Mouse (Mus musculus) spleen, embryonic (tissue): ENCODE results near the gene Tmtc4.

Experiments used
- CTCF ChIA-PET: fragments of 350-600 bp; sonication (Branson Sonifier 250); formaldehyde crosslinking; loops from one replicate; lab custom pipeline; 2022; lab: Charles Lee

Gene Tmtc4

DNA sequence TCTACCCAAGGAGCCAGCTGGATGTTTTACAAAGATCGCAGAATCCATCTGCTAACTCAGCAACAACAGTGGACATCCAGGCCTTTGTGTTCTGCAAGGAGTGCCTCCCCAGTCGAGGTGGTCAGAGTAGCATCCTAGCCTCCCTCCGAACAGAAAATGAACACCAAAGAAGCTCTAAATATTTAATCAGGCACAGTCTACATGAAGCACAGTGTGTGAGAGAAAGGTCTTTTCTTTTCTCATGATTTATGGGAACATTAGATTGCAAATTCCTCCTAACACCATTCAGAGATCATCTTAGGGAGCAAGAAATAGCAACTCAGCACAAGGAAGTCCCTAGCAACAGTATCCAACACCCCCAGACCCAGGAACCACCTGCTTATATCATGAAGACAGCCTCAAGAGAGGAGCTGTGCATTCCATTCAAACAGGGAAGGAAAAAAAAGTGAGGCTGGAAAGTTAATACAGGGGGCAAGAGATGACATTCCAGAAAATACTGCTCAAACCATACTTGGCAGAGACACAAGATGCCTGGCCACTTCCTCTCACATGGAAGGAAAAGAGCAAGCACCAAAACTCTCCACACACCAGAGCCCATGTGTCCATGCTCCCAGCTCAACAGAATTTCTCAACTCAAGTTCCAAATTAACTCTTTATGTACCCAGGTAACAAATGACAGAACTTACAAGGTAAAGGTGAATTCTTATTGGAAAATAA, 8.8 kb downstream of the Tmtc4 start:
- CTCF ChIA-PET: no interaction called here

DNA sequence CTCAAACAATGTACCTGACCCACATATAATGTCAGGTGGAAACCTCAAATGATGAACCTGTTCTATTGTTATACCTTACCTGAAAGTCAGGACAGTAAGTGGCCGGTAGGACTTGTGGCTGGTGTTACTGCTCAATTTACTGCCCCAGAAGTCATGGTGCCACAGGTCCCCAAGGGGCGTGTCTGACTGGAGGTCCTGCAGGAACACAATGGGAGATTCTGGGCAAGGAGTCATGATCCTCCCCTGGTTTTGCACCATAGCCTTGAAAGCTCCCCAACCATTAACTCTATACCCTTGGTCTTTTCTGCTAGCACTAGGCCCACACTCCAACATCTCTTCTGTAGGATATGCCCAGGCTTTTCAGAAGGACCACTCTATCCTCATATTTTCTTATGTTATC, 10.7 kb downstream of the Tmtc4 start:
- CTCF ChIA-PET: no interaction called here

DNA sequence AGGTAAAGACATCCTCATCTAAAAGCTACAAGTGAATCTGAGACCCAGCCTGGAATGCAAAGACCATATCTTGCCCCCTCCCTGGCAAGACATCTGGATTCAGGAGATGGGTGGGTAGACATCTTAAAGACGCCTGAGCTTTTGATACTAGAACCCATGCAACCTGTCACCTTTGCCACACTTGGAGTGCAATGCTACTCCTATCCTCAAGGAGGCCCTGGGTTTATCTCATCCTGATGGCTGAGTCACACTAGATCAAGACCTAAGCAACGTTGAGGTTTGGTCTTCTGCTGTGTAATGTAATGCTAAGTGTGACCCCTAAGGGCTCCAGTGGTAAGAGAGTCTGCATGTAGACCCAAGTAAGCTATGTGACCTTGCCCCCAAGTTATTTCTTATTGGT, 15.8 kb downstream of the Tmtc4 start:
- CTCF ChIA-PET: interaction anchor here (0.6 to 0.7 kb wide), 2 partner anchors 740 to 1133 kb away, joined by 3 to 7 read pairs; no protein-coding TSS in a partner anchor

DNA sequence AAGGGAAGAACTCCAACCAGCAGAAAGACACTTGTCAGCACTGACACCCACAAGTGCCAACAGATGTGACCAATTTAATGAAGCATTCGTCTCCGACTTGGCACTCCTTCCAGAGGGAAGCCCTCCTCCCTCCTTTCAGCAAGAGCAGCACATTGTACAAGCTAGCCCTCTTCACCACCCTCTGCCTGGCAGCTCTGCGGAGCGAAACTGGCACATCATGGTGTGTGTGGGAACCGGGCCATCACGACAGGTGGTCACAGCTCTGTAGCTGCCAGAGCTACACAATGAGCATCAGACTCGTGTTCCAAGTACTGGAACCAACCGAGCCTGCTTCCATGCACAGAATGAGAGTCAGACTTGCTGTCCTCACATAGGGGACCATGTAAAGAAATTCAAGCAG, 25.9 kb downstream of the Tmtc4 start:
- CTCF ChIA-PET: no interaction called here

DNA sequence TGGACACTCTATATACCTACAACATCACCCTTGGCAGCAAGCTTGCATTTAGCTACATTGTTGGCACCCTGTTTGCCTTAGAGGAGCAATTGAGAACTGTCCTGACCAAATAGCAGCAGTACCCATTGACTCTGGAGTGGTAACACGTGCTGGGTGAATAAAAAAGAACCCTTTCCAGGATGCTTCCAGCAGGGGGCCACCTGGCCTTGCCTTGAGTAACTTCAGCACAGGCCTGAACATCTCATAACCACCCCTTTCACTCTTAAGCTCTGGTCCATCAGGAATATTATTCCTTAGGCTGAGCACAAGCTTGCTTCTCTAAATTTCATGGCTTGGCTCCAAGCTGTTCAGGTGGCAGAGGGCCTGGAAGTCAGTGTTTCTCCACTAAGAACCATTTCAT, 30.5 kb downstream of the Tmtc4 start:
- CTCF ChIA-PET: interaction anchor here (0.5 kb wide), 1 partner anchor 16 kb away, joined by 6 read pairs; no protein-coding TSS in a partner anchor

DNA sequence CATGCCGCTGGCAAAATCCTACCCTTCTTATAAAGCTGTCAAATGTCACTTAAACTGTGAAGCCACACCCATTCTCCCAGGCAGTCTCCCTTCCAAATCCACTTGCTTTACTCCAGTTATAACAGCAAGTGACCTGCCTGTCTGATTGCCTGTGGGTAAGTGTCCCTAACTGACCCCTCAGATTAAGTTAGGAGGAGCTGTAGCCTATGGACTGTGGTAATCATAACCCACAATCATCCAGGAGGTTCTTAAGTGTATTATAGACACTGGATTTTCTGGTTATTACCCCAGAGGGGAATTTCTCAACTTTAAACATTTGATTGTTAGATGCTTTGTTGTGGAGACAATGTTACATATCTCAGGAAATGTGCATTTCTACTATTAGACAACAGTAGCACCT, 31.3 kb downstream of the Tmtc4 start:
- CTCF ChIA-PET: interaction anchor here (0.6 kb wide), 1 partner anchor 103 kb away, joined by 3 read pairs; no protein-coding TSS in a partner anchor

DNA sequence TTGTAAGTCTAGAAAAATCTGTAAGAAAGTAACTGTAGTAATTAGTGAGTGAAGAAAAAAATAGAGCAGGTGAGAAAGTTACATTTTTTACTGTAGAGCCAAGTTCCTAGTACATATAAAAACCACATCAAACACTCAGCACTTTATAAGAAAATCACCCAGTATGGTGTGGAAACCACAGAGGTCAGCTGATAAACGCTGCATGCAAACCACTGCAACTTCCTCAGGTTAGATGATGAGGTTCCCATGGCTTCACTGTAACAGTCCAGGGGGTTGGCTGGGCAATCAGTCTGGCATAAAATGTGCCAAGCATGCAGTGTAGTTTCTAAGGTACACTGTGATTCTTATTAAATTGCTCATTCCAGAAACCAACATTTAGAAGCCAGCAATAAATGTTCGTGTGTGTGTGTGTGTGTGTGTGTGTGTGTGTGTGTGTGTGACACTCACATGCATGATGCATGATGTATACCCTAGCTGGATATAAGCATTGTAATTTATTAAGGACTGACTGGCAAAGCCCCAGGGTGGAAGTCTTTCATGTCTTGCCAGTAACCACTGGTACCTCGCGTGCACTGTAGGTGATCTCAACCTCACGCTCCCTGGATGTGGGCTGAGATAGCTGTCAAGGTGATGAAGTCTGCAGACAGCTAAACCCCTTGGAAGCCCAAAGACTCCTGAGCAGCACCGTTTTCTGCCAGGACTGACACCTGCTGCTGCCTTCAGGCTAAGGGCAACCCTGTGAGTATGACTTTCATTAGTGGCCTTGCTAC, 32.0 kb downstream of the Tmtc4 start:
- CTCF ChIA-PET: interaction anchor here (0.6 kb wide), 1 partner anchor 104 kb away, joined by 3 read pairs; no protein-coding TSS in a partner anchor

DNA sequence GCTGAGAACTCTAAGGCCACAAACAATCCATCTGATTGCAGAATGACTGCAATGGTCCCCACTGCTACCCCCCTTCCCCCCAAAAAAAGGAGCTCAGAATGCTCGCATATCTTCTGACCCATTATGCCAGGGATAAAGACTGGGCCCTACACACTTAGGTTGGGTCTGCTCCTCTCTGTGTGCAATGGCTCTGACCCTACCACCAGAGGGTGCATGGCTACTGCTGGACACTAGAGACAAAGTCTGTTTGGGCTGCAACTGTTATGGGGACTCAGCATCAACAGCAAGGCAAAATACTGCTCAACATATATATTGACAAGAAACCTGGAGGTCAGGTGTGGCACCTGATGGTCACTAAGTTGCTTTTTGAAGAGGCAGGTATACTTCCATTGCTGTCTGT, 32.9 kb downstream of the Tmtc4 start:
- CTCF ChIA-PET: no interaction called here

DNA sequence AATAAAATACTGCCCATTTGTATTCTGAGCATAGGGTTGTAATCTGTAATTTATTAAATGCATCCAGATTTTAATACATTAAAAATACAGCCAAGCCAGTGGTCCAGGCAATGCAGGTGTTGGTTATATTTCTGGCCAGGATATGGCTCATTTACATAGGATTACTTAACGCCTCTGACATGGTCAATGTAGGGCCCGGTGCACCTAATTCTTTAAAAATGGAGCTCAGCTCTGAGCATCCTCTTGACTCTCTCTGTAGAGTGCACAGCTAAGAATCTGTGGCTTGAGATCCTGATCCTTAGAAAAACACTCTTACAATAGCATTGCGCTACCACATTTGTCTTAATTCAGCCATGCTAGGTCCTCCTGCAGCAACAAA, 40.4 kb downstream of the Tmtc4 start:
- CTCF ChIA-PET: no interaction called here

DNA sequence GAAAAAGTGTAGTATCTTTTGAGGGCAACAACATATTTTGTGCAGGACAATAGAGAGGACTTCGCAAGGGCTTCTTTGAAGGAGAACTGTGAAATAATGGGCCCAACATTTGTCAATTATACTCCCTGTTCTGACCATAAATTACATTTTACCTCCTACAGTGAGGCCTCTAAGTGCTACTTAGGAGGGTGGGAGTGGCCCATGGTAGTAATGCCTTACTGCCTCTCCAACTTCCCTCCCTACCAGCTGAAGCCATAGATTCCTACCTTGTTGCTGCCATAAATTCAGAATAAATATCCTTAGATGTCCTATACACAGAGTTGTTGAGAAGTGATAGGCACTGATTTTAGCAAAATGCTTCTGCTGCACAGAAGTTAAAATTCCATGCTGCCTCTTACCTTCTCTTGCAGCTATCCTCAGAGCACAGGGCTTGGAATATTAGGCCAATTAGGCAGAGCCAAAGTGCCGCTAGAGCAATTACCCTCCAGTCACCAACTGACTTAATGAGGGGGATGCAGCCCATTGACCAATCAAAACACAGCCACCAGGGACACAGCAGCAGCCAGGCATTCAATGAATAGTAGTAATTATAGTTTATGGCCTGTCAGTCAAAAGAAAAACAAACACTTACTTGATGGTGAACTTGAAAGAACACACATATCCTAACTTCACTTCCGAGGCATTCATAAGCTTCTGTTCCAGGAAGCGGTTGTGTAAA, 40.9 kb downstream of the Tmtc4 start:
- CTCF ChIA-PET: no interaction called here

DNA sequence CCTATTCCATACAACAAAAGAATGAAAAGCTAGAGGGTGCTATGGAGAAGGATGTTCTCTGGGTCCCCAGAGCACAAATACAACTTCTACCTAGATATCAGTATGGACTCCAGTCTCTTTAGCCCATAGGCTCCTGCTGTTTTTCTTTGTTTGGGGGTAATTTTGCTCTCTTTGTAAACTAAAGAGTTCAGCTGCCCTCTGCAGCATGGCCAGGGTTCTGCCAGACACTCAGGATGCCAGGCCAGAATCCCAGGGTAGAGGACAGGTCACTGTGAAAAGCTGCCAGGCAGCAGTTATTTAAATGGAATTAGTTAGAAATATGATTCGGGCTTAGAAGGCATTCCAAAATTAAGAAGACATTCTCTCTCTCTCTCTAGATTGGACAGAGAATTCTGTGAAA, 47.4 kb downstream of the Tmtc4 start:
- CTCF ChIA-PET: interaction anchor here (0.7 kb wide), 1 partner anchor 419 kb away, joined by 7 read pairs; no protein-coding TSS in a partner anchor

DNA sequence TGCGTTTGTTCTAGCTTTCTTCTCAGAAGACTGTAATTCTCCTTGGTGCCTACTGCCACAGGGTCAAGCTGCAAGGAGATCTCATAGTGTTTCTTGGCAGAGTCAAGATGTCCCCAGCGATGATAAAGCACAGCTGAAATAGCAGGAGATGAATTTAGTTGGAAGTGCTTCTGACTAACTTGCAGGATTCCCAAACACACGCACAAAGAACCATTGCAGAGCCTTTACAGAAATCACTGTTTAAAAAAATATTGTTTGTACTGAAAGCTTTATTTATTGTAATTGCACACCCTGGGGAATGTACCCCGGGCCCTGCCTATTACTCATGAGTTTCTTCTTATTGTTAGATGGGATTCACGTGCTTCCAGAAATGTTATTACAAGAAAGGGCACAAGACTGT, 63.8 kb downstream of the Tmtc4 start:
- CTCF ChIA-PET: no interaction called here

DNA sequence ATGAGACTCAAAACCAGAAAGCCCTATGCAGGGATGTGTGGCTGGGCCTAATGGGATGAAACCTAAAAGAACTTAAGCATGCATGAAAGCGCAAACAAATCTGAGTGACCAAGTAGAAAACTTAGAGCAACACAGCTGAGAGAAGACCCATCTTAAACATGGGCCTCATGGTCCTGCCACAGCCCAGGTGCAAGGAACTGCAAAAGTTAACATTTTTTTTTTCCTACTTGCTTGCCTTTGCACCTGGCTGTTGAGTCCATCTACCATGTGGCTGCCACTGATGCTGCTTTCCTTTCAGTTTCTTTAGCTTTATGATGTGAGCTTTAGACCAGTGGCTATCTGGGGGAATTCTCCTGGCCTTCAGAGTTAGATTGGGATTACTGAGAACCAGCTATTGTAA, 66.2 kb downstream of the Tmtc4 start:
- CTCF ChIA-PET: no interaction called here

DNA sequence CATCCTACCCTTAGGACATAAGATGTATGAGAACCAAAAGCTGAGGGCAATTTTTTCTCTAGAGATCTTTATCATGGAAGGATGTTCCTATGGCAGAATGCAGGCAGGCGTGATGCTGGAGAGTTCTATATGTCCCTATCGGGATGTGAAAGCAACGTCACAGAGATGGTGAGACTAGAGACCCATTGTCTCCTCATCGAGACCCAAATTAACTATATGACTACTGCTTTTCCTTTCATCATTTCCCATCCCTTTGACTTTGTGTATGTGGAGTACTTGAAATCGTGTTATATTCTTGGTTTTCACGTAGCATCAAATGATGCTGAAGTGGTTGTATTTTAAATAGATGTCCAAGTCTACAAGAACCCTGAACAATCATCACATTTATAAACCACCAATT, 70.2 kb downstream of the Tmtc4 start, which contains the start of gene Ggact:
Ggact (minus strand) TSS at position 101 of the 400 bp plus-strand sequence.
- CTCF ChIA-PET: no interaction called here

DNA sequence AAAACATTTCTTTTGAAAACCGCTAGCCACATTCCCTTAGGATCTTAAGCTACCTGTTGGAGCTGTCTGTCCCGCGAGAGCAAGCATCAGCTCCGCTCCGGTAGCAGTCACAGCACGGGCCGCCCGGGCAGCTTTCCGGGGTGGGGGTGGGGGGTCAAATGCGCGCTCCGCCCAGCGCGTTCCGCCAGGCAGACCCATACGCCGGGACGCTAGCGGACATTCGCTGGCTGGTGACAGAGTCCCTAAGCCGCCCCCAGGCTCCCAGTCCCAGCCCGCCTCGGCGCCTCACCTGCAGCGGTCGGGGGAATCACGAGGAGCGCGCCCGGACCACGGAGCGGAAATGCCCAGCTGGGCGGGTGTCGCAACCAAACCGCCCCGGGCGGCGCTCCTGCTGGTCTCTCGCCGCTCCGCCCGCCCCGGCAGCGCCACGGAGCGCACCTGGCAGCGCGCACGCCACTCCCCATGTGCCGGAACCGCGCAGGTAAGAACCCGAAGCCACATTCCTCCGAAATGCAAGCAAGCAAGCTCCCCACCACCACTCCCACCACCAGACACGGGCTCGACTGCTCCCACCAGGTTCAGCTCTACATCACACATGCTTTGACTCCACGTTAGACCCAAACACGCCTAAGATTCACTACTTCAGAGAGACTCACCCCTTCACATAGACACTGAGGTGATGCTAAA, 70.9 kb downstream of the Tmtc4 start:
- CTCF ChIA-PET: interaction anchor here (1.2 kb wide), 1 partner anchor 758 kb away, joined by 3 read pairs; no protein-coding TSS in a partner anchor

DNA sequence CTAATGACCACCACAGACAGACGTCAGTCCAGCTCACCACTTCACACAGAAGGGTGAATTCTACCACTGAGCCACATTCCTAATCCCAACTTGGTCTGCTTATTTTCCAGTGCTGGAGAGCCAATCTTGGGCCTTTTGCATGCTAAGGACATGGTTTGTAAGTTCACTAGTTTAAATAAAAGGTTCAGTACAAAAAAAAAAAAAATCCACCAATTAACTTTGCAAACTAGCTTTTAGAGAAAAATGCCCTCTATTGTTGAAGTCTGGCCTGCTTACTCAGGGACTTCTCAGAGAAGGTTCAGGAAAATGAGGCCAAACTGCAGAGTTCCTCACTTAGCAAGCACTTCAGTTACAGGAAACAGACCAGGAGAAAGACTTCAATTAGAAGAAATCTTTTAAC, 71.7 kb downstream of the Tmtc4 start:
- CTCF ChIA-PET: interaction anchor here (1.2 kb wide), 1 partner anchor 757 kb away, joined by 3 read pairs; no protein-coding TSS in a partner anchor

DNA sequence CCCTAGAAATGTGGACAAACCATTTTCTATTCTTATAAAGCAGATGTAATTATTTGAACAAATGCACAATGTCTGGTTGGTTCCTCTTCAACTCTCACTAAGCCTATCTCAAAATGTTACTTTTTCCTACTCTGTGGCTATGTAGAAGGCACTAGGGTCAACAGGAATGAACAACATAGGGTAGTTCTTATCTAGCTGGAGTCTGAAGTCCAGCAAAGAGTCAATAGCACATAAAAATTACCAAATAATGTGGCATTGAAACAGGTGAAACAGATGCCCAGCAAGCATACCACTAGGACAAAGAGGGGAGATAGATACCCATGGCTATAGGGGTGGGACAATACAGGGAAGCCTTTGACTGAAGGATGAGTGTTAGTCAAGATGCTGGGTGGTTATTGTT, 72.6 kb downstream of the Tmtc4 start:
- CTCF ChIA-PET: interaction anchor here (0.6 kb wide), 1 partner anchor 26 kb away, joined by 4 read pairs; no protein-coding TSS in a partner anchor

DNA sequence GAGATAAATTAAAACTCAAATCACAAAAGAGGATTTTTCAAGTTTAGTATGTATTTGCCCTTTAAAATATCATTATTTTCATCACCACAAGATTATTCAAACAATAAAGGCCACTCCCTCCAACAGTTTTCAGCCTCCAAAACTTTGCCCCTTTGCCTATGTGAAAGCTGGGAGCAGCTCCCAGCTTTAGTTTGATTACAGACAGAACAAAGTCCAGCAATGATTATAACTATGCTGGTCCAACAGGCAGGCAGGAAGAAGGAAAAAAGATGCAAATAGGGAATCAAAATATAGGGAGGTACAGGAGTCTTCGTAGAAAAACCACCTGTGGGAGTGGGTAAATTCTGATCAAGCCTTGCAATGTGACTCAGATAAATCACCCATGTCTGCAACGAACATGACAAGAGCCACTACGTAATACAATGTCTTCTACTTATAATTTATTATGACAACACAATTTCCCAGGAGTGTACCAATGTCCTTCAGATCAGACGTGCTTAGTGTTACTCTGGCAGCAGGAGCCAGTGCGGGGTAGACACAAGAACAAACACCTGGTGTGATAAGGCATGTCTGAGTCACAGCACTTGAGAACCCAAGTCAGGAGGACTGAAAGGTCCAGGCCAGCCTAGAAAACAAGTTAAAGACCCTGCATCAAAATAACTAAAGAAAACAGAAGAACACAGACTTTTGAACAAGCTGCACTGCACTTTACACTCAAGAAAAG, 74.3 kb downstream of the Tmtc4 start:
- CTCF ChIA-PET: interaction anchor here (0.7 to 0.8 kb wide), 2 partner anchors 804 to 1296 kb away, joined by 3 to 8 read pairs; no protein-coding TSS in a partner anchor

DNA sequence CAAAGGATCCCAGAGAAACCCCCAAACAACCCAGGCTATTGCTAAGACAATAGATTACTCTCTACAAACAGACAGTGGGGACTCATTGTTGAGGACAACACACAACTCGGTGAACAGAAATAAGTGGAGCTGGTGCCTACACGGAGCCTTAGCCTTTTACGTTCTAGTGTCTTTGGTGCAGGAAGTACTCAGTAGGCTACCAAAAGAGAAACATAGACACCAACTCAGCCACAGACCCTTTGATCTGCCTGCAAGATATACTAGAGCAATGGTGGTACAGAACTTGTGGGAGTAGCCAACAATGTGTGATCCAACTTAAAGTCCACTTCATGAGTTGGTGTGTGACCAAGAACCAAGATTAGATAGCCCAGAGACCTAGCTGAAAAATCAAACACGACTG, 75.8 kb downstream of the Tmtc4 start:
- CTCF ChIA-PET: interaction anchor here (0.7 kb wide), 1 partner anchor 12 kb away, joined by 3 read pairs; no protein-coding TSS in a partner anchor

DNA sequence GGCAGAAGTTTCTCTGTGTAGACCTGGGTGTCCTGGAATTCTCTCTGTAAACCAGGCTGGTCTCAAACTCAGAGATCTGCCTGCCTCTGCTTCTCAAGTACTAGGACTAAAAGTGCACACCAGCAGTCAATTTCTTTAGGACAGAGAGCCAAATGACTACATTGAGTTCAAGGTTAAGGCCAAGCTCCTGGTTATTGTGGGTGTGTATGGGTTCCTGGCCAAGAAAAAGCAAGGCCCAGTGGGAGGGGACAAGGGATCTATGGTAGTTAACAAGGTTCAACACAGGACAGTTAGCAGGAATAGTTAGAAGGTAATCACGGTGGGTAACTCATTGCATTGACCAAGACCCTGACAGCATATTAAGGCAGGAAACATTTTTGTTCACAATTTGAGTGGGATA, 78.8 kb downstream of the Tmtc4 start:
- CTCF ChIA-PET: no interaction called here
